Comparison of ENCODE assay signal across 22 mouse cellular contexts in the genomic region with DNA sequence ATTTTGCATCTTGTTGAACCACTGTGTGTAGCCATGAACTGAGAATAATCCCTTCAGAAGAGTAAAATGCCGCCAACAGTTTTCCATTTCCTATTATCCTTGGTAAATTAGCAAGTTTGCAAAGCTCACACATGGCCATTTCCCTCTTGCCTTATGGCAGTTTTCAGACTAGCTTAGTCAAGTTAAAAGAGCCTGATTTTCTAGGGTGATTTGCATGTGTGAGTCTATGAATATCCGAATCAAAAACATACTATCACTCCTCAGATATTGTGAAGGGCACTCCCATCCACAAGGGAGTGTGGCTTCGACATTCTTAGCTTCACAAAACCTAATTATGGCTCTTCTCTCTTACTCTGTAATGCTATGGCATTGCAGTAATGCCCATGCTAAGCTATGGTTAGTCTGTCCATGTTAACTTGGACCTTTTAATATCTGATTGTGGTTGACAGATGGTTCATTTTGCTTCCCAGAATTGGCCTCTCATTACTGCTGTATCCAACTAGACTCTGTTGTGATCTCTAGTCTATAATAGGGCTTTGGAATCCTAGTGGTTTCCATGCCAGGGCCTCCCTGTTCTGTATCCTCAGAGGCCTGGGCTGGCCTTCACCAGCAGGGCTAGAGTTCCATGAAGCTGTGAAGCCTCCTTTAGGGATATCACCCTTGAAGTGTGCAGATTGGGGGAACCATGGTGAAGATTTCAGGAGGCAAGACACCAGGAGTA.
DNase-seq lines count a peak whose midpoint lies in the region; ATAC-seq lines count a peak whose summit lies in the region.
"Had no signal": no experiment of that assay in that cellular context is flagged by ENCODE, and none has a peak within 500 bp of the region (broad histone marks: within the 10 kb centered on the region; RNA-seq: fewer than 3 reads in every experiment).

No protein-coding gene starts in this region.

- no peaks in the 10 kb centered on the region for H3K9me3 ChIP-seq in forebrain, embryonic 14.5 days (replicated peaks; ENCODE audit: control insufficient read depth, low read length)
- H3K9me3 ChIP-seq in forebrain, embryonic 11.5 days (ENCODE audit: control insufficient read depth, low read length) = no peaks in the 10 kb centered on the region
- no peaks in the 10 kb centered on the region for H3K9me3 ChIP-seq in forebrain, embryonic 16.5 days (ENCODE audit: control insufficient read depth, low read length)
- H3K9me3 ChIP-seq: embryonic facial prominence, embryonic 12.5 days; heart, embryonic 10.5 days; heart, embryonic 13.5 days; hindbrain, embryonic 12.5 days; hindbrain, embryonic 15.5 days had no signal

- H3K27ac ChIP-seq in forebrain, embryonic 14.5 days (ENCODE audit: low read depth, low read length) = no peak overlapping the region; the same call in 1 of the 2 replicates
- H3K27ac ChIP-seq in forebrain, embryonic 11.5 days (ENCODE audit: low read depth, low read length) = no peak overlapping the region
- peak overlapping the region; percentile 67 for H3K27ac ChIP-seq in forebrain, embryonic 16.5 days (ENCODE audit: low read length)
- H3K27ac ChIP-seq: embryonic facial prominence, embryonic 12.5 days; heart, adult 2 months; heart, embryonic 10.5 days; heart, embryonic 13.5 days; hindbrain, embryonic 12.5 days; hindbrain, embryonic 15.5 days had no signal

- no peaks in the 10 kb centered on the region for H3K27me3 ChIP-seq in forebrain, embryonic 14.5 days (replicated peaks; ENCODE audit: control insufficient read depth, insufficient read depth, low read length)
- H3K27me3 ChIP-seq in forebrain, embryonic 11.5 days (ENCODE audit: control insufficient read depth, insufficient read depth, low read length) = no peaks in the 10 kb centered on the region
- H3K27me3 ChIP-seq in forebrain, embryonic 16.5 days (replicated peaks; ENCODE audit: control insufficient read depth, insufficient read depth, low read length) = no peaks in the 10 kb centered on the region
- H3K27me3 ChIP-seq: embryonic facial prominence, embryonic 12.5 days; heart, embryonic 13.5 days; hindbrain, embryonic 15.5 days had no signal

- peaks cover 7% of the 10 kb centered on the region; the same call in 1 of the 2 replicates for H3K4me1 ChIP-seq in forebrain, embryonic 14.5 days (ENCODE audit: control insufficient read depth, insufficient read depth, low read length)
- H3K4me1 ChIP-seq in forebrain, embryonic 11.5 days (replicated peaks; ENCODE audit: control insufficient read depth, insufficient read depth, low read length) = no peaks in the 10 kb centered on the region
- H3K4me1 ChIP-seq in forebrain, embryonic 16.5 days (replicated peaks; ENCODE audit: control insufficient read depth, insufficient read depth, low read length) = peaks cover 28% of the 10 kb centered on the region
- H3K4me1 ChIP-seq: hindbrain, embryonic 15.5 days had no signal

- no peaks in the 10 kb centered on the region for H3K36me3 ChIP-seq in forebrain, embryonic 14.5 days (ENCODE audit: control insufficient read depth, insufficient read depth, low read length)
- no peaks in the 10 kb centered on the region for H3K36me3 ChIP-seq in forebrain, embryonic 11.5 days (ENCODE audit: control insufficient read depth, insufficient read depth, low read length)
- no peaks in the 10 kb centered on the region for H3K36me3 ChIP-seq in forebrain, embryonic 16.5 days (ENCODE audit: control insufficient read depth, insufficient read depth)
- H3K36me3 ChIP-seq: hindbrain, embryonic 12.5 days; hindbrain, embryonic 15.5 days had no signal

- H3K9ac ChIP-seq in forebrain, embryonic 14.5 days (ENCODE audit: low read length) = no peak overlapping the region
- no peak overlapping the region for H3K9ac ChIP-seq in forebrain, embryonic 11.5 days (ENCODE audit: low read length)
- H3K9ac ChIP-seq in forebrain, embryonic 16.5 days (replicated peaks; ENCODE audit: low read depth, low read length) = no peak overlapping the region
- H3K9ac ChIP-seq: embryonic facial prominence, embryonic 12.5 days; heart, embryonic 13.5 days; hindbrain, embryonic 12.5 days; hindbrain, embryonic 15.5 days had no signal

- 69% methylated on average over 3 of the region's 3 CpGs for WGBS in forebrain, embryonic 14.5 days
- 89% methylated on average over 3 of the region's 3 CpGs for WGBS in forebrain, embryonic 11.5 days
- WGBS in forebrain, embryonic 16.5 days = 63% methylated on average over 3 of the region's 3 CpGs

- DNase-seq in forebrain, embryonic 14.5 days (ENCODE audit: low spot score) = peak; percentile 61
- no peak for DNase-seq in forebrain, embryonic 11.5 days (ENCODE audit: low spot score)
- peak; percentile 2 to 55 for DNase-seq in layer of hippocampus, postnatal 14 days (ENCODE audit: low spot score in 2 of 2)
- no peak for DNase-seq in layer of hippocampus, postnatal 10 days (ENCODE audit: low spot score in 2 of 2)
- DNase-seq in cerebellum, adult 18-20 months = no peak
- DNase-seq: adrenal gland, adult 2 months; adrenal gland, postnatal 14 days; cerebellum, adult 11-12 months; cerebellum, adult 9-10 months; cerebellum, postnatal 14 days; gastrocnemius, postnatal 25 days; heart, adult 2 months; heart, postnatal 14 days; kidney, adult 2 months had no signal

- no peak overlapping the region for H3K4me2 ChIP-seq in forebrain, embryonic 14.5 days (ENCODE audit: low read length)
- no peak overlapping the region for H3K4me2 ChIP-seq in forebrain, embryonic 11.5 days (ENCODE audit: low read depth, low read length, severe bottlenecking)
- no peak overlapping the region for H3K4me2 ChIP-seq in forebrain, embryonic 16.5 days (ENCODE audit: low read length)
- H3K4me2 ChIP-seq: embryonic facial prominence, embryonic 12.5 days; heart, embryonic 13.5 days; hindbrain, embryonic 12.5 days; hindbrain, embryonic 15.5 days had no signal

- no peak overlapping the region for H3K4me3 ChIP-seq in forebrain, embryonic 14.5 days (ENCODE audit: low read depth, low read length)
- no peak overlapping the region for H3K4me3 ChIP-seq in forebrain, embryonic 11.5 days (ENCODE audit: low read depth, low read length)
- no peak overlapping the region for H3K4me3 ChIP-seq in forebrain, embryonic 16.5 days (replicated peaks; ENCODE audit: low read length)
- H3K4me3 ChIP-seq: embryonic facial prominence, embryonic 12.5 days; heart, adult 2 months; heart, embryonic 10.5 days; heart, embryonic 13.5 days; hindbrain, embryonic 12.5 days; hindbrain, embryonic 15.5 days had no signal

- ATAC-seq in forebrain, embryonic 14.5 days = no peak
- no peak for ATAC-seq in forebrain, embryonic 11.5 days (replicated peaks; ENCODE audit: low FRiP score)
- peak; percentile 71 for ATAC-seq in forebrain, embryonic 16.5 days
- ATAC-seq: CD4-positive, CD25-positive, alpha-beta regulatory T cell, adult 4 months; intestine, postnatal 0 days had no signal

Comparison
In these comparisons a context has a peak if more than half of its experiments do, and no peak if none do; other contexts are left out.
1. DNase-seq: peak in forebrain, embryonic 14.5 days (single experiment) and layer of hippocampus, postnatal 14 days (2 of 2); none in forebrain, embryonic 11.5 days (single experiment), layer of hippocampus, postnatal 10 days (0 of 2) and cerebellum, adult 18-20 months (0 of 2).